Mouse (Mus musculus) yolk sac, embryonic 10.5 days (tissue): Measurements from ENCODE around the gene Adh4.
"Not testable (repeated sequence)": the region's sequence is repeated elsewhere in the genome, so short reads cannot be mapped to it uniquely, and the experiment has no call there.

Experiments used
- DNase-seq: peaks from one replicate; pipeline ENCODE4 v3.0.0-alpha.2; 2017; ENCODE audit warnings: low spot score

The Adh4 gene

DNA sequence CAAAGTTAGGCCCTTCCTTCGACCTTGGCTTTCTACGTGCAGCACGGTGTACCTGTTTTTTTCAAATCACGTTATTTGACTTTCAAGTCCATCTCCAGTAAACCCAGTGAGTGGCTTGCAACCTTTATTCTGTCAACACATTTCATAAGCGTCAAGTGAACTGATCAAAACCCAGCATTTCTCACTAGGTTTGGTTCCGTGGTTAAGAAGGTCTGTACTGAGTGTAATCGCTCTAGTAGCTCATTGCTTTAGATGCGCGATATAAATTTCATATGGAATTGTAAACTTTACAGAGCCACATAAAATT lies 28.2 kb downstream of the Adh4 start:
- no peak for DNase-seq

DNA sequence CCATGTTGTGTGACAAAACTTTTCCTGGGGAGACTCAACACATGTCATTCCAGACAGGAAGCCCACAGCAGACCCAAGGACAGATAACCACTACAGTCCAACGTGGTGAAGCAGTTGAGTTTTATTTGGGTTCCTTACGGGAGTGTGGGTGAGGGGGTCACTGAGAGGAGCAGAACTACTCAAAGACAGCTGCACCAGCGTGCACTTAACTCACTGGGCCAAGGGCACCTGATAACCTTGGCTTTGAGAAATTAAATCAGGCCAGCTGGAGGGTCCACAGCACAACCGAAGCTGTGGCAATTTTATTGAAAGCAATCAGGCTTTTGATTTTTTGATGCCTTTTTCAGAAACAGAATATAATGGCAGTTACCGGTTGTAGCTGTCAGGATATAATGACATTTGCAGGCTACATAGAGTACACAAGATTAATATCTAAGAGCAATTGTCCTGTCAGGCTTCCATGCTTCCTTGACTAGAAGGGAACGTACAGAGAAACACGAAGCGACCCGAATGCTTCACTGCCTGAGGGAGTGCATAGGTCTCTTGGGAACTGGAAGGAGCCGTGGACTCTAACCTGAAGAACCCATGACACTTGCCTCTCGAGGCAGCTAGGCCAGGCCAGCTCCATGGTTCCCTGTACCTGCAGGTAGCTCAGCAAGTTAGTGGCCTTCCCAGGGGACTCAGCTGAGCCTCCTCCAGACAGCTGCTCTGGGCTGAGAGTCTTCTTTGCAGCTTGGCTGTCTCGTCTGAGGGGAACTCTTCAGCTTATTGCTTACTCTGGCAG lies 33.0 kb downstream of the Adh4 start:
- no peak for DNase-seq

DNA sequence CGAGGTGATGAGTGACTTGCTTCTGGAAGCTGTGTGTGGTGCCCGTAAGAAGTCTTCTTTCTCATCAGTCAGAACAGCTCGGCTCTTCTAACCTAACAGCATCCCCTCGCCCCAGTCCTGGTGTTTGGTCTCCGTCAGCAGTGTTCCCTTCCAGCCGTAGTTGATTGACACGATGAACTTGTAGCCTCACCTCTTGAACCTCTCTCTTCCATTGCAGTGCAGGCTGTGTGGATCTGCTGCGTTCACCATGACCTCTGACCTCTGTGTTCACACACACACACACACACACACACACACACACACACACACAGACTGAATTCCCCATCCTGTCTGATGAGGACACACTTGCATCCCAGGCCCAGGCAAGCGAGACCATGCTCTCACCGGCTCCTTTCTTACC lies 36.9 kb downstream of the Adh4 start:
- DNase-seq: no peak

DNA sequence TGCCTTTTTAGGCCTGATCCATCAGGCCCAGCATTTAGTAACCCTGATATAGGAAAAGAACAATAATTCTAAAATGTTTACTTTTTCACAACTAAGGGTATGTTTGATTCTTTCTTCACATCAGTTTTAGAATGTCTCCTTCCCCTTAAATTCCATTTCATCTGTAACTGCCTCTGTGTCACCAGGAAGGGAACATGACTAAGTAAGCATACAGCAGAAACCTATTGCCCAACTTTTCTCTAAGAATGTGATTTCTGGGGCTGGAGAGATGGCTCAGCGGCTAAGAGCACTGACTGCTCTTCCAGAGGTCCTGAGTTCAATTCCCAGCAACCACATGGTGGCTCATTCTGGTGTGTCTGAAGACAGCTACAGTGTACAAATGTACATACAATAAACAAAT lies 39.0 kb downstream of the Adh4 start:
- no peak for DNase-seq

DNA sequence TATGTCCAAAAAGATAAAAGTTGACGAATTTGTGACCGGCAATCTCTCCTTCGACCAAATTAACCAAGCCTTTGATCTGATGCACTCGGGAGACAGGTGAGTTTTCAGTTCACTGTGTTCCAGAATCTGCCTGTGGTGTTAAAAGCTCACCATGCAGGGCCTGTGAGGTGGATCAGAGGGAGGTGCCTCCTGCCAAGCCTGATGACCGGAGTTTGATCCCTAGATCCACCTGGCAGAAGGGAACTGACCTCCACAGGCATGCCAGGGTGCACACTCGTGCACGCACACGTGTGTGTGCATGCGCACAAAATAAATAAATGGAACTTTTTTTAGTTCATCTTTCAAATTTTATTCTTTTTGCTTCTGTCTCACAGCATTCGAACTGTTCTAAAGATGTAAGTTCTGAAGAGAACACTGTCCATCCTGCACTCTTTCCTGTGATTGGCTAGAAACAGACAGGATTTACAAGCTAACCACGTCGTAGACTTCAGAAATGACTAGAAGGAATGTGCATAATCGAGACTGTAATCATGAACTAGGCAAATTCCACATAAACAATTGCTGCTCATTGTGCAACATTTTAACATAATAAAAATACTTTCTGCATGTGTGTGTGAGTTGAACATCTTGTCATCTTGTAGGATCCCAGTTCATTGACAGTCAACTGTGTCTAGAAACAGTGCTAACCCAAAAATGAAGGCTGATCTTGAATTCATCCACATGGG lies 39.6 kb downstream of the Adh4 start:
- DNase-seq: no peak

DNA sequence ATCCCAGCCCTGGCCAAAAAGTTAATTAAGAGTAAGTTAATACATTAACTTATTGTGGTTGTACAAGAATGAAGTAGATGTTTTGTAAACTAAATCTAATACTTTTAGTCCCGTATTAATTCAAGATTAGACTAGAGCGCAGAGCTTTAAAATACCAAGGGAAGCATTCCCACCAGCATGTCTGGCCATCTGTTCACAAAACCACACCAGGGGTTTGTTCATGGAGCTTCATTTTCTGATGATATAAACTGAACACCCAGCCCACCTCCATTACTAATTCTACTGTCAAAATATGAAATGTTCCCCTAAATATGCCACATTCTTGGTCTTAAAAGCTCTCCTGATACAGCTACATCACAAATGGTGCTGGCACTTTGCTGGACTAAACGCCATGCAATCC lies 43.2 kb downstream of the Adh4 start:
- no peak for DNase-seq

DNA sequence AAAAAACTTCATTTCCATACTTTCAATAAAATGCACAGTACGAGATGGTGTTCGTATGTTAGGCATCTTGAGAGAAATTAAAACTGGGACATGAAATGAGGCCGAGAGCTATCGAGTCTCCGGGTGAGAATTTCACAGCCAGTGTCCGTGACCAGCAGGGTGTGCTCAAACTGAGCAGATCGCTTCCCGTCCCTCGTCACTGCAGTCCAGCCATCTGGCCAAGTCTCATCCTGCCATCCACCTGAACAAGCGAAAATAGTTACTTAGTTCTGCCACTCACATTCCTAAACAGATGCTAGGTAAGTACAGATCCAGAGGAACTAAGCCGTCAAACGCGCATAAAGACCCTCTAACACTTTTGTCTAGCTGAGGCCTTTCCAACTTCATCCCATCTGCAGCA lies 45.0 kb downstream of the Adh4 start:
- DNase-seq: no peak

DNA sequence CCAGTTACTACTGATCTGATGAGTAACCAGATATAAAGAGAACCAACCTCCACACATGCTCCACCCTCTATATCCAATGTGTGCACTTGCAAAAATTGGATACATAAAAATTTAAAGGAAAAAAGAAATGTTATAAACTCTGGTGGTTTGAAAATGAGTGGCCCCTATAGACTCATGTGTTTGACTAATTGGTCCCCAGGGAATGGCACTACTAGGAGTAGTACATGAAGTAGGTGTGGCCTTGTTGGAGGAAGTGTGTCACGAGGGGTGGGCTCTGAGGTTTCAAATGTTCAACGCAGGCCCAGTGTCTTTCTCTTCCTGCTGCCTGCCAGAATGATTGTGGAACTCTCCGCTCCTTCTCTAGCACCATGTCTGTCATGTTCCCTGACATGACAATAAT lies 46.6 kb downstream of the Adh4 start:
- no peak for DNase-seq

DNA sequence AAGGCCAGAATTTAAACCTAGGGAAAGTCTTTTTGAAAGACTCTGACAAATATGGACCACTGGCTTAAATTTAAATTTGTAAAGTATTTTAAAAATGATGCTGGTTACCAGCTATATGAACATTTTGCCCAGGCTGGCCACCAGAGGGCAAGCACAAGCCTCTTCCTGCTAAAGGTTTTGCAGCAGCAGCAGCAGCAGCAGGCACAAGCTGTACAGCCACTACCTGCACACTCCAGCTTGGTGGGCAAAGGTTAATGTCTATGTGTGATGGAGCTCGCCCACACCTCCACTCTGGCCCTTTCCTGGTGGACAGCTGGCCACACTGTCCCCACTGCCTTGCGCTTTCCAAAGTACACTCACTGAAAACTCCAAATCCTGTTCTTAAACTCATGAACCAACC lies 47.9 kb downstream of the Adh4 start:
- no peak for DNase-seq

DNA sequence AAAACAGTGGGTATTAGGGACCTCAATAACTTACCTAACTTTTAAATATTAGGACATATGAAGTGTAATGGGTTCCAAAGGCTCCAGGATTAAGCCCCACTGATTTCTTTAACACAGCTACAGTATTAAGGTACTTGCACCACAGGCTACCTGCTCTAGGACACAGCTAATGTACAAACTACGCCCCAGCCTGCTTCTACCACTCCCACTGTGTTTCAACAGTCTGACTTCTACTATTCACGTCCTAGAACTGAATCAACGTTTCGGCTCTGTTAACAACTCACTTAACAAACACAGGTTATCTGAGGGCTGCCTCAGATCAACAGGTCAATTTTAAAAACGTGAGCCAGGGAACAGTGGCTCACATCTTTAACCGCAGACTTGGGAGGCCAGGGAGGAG lies 48.5 kb downstream of the Adh4 start:
- DNase-seq: peak; percentile 22

DNA sequence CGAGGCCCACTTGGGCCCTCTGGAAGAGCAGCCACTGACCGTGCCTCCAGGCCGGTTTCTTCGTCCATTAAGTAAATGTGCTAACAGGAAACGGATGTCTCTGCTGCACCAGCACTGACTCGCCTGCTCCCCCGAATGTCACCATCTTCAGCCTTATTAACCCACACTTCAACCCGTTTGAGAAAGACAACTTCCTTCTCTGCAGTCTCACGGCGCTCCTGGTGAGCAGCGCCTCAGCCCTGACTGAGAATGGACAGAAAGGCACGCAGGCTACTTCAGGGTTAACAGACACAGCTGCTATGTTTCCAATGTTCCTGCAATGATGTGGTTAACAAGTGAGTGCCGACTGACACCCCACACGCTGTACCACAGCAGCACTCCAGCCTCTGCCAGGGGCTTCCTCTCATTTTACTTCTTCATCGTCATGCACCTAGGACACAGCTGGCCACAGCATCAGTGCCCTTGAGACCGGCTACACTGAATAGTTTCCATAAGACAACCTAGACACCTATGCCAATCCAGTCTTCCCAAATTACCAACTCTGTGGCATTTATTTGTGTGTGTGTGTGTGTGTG lies 49.4 kb downstream of the Adh4 start:
- no peak for DNase-seq

DNA sequence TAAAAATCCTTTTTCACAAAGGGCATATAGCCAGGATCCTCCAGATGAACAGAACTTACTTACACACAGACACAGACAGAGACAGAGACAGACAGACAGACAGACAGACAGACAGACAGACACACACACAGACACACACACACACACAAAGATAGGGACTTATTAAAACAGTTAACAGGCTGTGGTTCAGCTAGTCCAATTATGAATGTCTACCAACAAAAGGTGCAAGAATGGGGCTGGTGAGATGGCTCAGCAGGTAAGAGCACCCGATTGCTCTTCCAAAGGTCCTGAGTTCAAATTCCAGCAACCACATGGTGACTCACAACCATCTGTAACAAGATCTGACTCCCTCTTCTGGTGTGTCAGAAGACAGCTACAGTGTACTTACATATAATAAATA lies 51.4 kb downstream of the Adh4 start:
- DNase-seq: not testable (repeated sequence)

DNA sequence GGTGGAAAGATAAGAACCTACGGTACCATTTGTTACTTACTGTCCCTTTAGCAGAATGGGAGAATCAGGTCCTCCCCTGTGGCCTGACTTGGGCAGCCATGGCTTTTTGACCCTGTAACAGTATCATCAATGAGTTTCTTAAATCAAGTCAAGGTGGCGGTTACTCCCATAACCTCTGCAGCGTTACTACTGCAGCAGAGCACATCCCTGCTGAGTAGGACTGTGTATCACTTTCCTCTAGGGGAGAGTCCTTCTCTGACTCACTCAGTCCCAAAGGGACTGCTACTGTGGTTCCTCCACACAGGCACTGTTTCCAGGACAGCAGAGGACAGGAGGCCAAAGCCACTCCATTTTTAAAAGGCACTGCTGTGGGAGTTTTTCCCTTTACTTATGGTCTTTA lies 55.8 kb downstream of the Adh4 start:
- DNase-seq: no peak

DNA sequence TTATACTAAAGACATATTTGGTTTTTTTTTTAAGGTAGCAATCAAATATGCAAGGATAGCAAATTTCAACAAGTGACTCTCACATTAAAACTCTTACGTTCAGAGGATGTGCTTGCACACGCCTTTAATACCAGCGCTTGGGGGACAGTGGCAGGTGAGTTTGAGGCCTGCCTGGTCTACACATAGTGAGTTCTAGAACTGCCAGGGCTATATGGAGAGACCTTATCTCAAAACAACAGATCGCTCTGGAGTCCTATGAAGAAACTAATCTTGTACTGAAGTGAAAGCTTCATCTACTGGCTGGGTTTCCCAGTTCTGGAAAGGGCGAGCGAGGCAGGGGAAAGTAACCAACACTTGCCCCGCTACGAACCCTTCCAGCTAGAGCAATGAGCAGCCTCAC lies 64.2 kb downstream of the Adh4 start:
- DNase-seq: no peak
